In the genomic region with DNA sequence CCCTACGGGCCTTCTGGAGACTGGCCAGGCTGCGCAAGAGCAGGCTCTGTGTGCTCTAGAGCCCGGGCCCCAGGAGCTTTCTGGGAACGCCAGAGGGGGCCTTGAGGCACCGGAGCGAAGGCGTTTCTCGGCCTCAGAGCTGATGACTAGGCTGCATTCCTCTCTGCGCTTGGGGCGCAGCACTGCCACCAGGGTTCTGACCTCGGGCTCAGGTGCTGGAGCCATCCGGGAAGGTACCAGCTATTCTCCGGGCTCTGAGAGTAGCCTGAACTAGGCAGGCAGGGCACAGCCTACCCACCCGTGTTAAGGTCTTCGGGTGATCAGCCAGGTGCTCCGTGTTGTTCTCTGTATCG, we compare ENCODE assay signal across 8 mouse cellular contexts. TPM values are rescaled to one million over a fixed set of nuclear protein-coding genes. Genes with fewer than 3 reads are reported as not detected.
DNase-seq lines count a peak whose midpoint lies in the region; ATAC-seq and TF ChIP-seq lines count a peak whose summit lies in the region.

No protein-coding gene starts in this region.

- H3K27ac ChIP-seq in cerebellum, adult 2 months (ENCODE audit: insufficient read depth, low read length) = no peak overlapping the region
- no peak overlapping the region for H3K27ac ChIP-seq in lung, postnatal 0 days (ENCODE audit: low read length)
- no peak overlapping the region for H3K27ac ChIP-seq in limb, embryonic 11.5 days (replicated peaks; ENCODE audit: low read depth, low read length)
- peak overlapping the region; percentile 55; the same call in 1 of the 2 replicates for H3K27ac ChIP-seq in stomach, embryonic 16.5 days (ENCODE audit: low read length)

- no peaks in the 10 kb centered on the region for H3K9me3 ChIP-seq in lung, postnatal 0 days (ENCODE audit: low read length)
- H3K9me3 ChIP-seq in limb, embryonic 11.5 days (ENCODE audit: control insufficient read depth, low read length) = no peaks in the 10 kb centered on the region
- no peaks in the 10 kb centered on the region for H3K9me3 ChIP-seq in stomach, embryonic 16.5 days (replicated peaks; ENCODE audit: control insufficient read depth, low read length)

- peak overlapping the region; percentile 9 for H3K4me3 ChIP-seq in cerebellum, adult 2 months (replicated peaks; ENCODE audit: insufficient read depth, low read depth, low read length)
- H3K4me3 ChIP-seq in lung, postnatal 0 days (ENCODE audit: low read depth, low read length) = no peak overlapping the region
- H3K4me3 ChIP-seq in limb, embryonic 11.5 days (ENCODE audit: low read depth, low read length) = peak overlapping the region; percentile 38; the same call in 1 of the 2 replicates
- peak overlapping the region; percentile 53 for H3K4me3 ChIP-seq in stomach, embryonic 16.5 days (replicated peaks; ENCODE audit: low read length)

- DNase-seq in cerebellum, adult 2 months = peak in 1 of 2 experiments; percentile 16
- no peak for DNase-seq in cerebellum, adult 11 months
- no peak for DNase-seq in lung, postnatal 0 days (ENCODE audit: low spot score)
- DNase-seq in lung, postnatal 10 days = no peak
- peak; percentile 40 for DNase-seq in limb, embryonic 11.5 days (ENCODE audit: low spot score)
- no peak for DNase-seq in cerebellum, adult 8-10 months
- no peak for DNase-seq in yolk sac, embryonic 10.5 days (ENCODE audit: low spot score)

- ATAC-seq in lung, postnatal 0 days = no peak
- ATAC-seq in limb, embryonic 11.5 days (ENCODE audit: insufficient number of reproducible peaks, low FRiP score, low TSS enrichment, low read depth) = no peak
- no peak for ATAC-seq in stomach, embryonic 16.5 days (ENCODE audit: insufficient read depth, low FRiP score)

- WGBS in cerebellum, adult 2 months = 7% methylated on average over 17 of the region's 17 CpGs
- WGBS in lung, postnatal 0 days = 14% methylated on average over 17 of the region's 17 CpGs
- 5% methylated on average over 17 of the region's 17 CpGs for WGBS in limb, embryonic 11.5 days
- 12% methylated on average over 17 of the region's 17 CpGs for WGBS in stomach, embryonic 16.5 days

- H3K36me3 ChIP-seq in lung, postnatal 0 days (ENCODE audit: insufficient read depth, low read length) = no peaks in the 10 kb centered on the region
- H3K36me3 ChIP-seq in limb, embryonic 11.5 days (ENCODE audit: control insufficient read depth, insufficient read depth, low read length) = no peaks in the 10 kb centered on the region
- peaks cover 7% of the 10 kb centered on the region for H3K36me3 ChIP-seq in stomach, embryonic 16.5 days (ENCODE audit: control insufficient read depth, insufficient read depth, low read length)

- H3K4me2 ChIP-seq in lung, postnatal 0 days (replicated peaks; ENCODE audit: low read depth, low read length) = peak overlapping the region; percentile 64
- peak overlapping the region; percentile 25 for H3K4me2 ChIP-seq in limb, embryonic 11.5 days (ENCODE audit: low read depth, severe bottlenecking)
- peak overlapping the region; percentile 66 for H3K4me2 ChIP-seq in stomach, embryonic 16.5 days (ENCODE audit: low read depth, low read length)

- H3K4me1 ChIP-seq in cerebellum, adult 2 months (ENCODE audit: control insufficient read depth, insufficient read depth, low read length) = peaks cover 14% of the 10 kb centered on the region
- H3K4me1 ChIP-seq in lung, postnatal 0 days (ENCODE audit: insufficient read depth, low read depth, low read length) = peaks cover 15% of the 10 kb centered on the region
- peaks cover 29% of the 10 kb centered on the region for H3K4me1 ChIP-seq in limb, embryonic 11.5 days (ENCODE audit: control insufficient read depth, insufficient read depth, low read length)
- peaks cover 64% of the 10 kb centered on the region for H3K4me1 ChIP-seq in stomach, embryonic 16.5 days (ENCODE audit: control insufficient read depth, insufficient read depth, low read length)

- TF ChIP-seq CTCF in cerebellum, adult 2 months (IDR thresholded peaks at IDR 0.05; ENCODE audit: borderline replicate concordance, insufficient read depth, low read depth, low read length) = no peak
- TF ChIP-seq CTCF in lung, postnatal 0 days (IDR thresholded peaks at IDR 0.05) = no peak; the same call in 1 of the 2 replicates

- no peak for TF ChIP-seq EP300 in lung, postnatal 0 days (IDR thresholded peaks at IDR 0.05)

- peaks cover 3% of the 10 kb centered on the region; the same call in 1 of the 2 replicates for H3K27me3 ChIP-seq in cerebellum, adult 2 months (ENCODE audit: control insufficient read depth, insufficient read depth, low read length)
- H3K27me3 ChIP-seq in lung, postnatal 0 days (replicated peaks; ENCODE audit: insufficient read depth, low read length) = no peaks in the 10 kb centered on the region
- peaks cover 76% of the 10 kb centered on the region for H3K27me3 ChIP-seq in limb, embryonic 11.5 days (ENCODE audit: control insufficient read depth, insufficient read depth, low read length)
- 0 out of 2 replicates have a peak, but pooled peaks cover 2% of the 10 kb centered on the region for H3K27me3 ChIP-seq in stomach, embryonic 16.5 days (ENCODE audit: control insufficient read depth, insufficient read depth, low read length)

- H3K9ac ChIP-seq in lung, postnatal 0 days (replicated peaks; ENCODE audit: low read depth) = no peak overlapping the region
- H3K9ac ChIP-seq in limb, embryonic 11.5 days (ENCODE audit: low read length) = no peak overlapping the region
- peak overlapping the region; percentile 66 for H3K9ac ChIP-seq in stomach, embryonic 16.5 days (ENCODE audit: low read length)

- TF ChIP-seq POLR2A in cerebellum, adult 2 months (IDR thresholded peaks at IDR 0.05; ENCODE audit: borderline replicate concordance, insufficient read depth, low read length) = no peak

RNA-seq across cellular contexts. Expression of gene Arhgef19, which starts 7.7 kb away (rescaled TPM):
- 14.0 and 15.0 TPM in 2 replicates for polyA plus RNA-seq in cerebellum, adult 2 months (2012; rRNA removed)
- 2.9 and 3.8 TPM in 2 replicates for polyA plus RNA-seq in lung, postnatal 0 days (2015; fragmentation: Nextera tagmentation; extraction: Ambion mirVana)
- 4.6 and 5.2 TPM in 2 replicates for polyA plus RNA-seq in limb, embryonic 11.5 days (2014; fragmentation: Nextera tagmentation; extraction: Ambion mirVana)
- 16.1 and 18.9 TPM in 2 replicates for polyA plus RNA-seq in stomach, embryonic 16.5 days (2015; fragmentation: Nextera tagmentation; extraction: Ambion mirVana)

RNA-seq across cellular contexts. Expression of gene Rsg1, which starts 33.2 kb away (rescaled TPM):
- polyA plus RNA-seq in cerebellum, adult 2 months (2012; rRNA removed) = 4.7 and 6.8 TPM in 2 replicates
- 2.0 and 2.4 TPM in 2 replicates for polyA plus RNA-seq in lung, postnatal 0 days (2015; fragmentation: Nextera tagmentation; extraction: Ambion mirVana)
- polyA plus RNA-seq in limb, embryonic 11.5 days (2014; fragmentation: Nextera tagmentation; extraction: Ambion mirVana) = 5.3 and 8.7 TPM in 2 replicates
- 5.5 and 5.6 TPM in 2 replicates for polyA plus RNA-seq in stomach, embryonic 16.5 days (2015; fragmentation: Nextera tagmentation; extraction: Ambion mirVana)

RNA-seq across cellular contexts. Expression of gene Epha2, which starts 54.1 kb away (rescaled TPM):
- polyA plus RNA-seq in cerebellum, adult 2 months (2012; rRNA removed) = 1.9 and 2.0 TPM in 2 replicates
- polyA plus RNA-seq in lung, postnatal 0 days (2015; fragmentation: Nextera tagmentation; extraction: Ambion mirVana) = 9.7 and 10.3 TPM in 2 replicates
- 2.2 and 2.4 TPM in 2 replicates for polyA plus RNA-seq in limb, embryonic 11.5 days (2014; fragmentation: Nextera tagmentation; extraction: Ambion mirVana)
- 9.5 and 12.1 TPM in 2 replicates for polyA plus RNA-seq in stomach, embryonic 16.5 days (2015; fragmentation: Nextera tagmentation; extraction: Ambion mirVana)
